30 mouse cellular contexts compared by ENCODE assay signal in genomic region chr4:119626081-119626645, GRCm38 (mm10). TPM values are rescaled to one million over a fixed set of nuclear protein-coding genes. Genes with fewer than 3 reads are reported as not detected.
DNase-seq lines count a peak whose midpoint lies in the region; ATAC-seq and TF ChIP-seq lines count a peak whose summit lies in the region.
"Had no signal": no experiment of that assay in that cellular context is flagged by ENCODE, and none has a peak within 500 bp of the region (broad histone marks: within the 10 kb centered on the region; RNA-seq: fewer than 3 reads in every experiment).

No protein-coding gene starts in this region.

- H3K4me1 ChIP-seq in heart, embryonic 12.5 days (replicated peaks): peaks cover 31% of the 10 kb centered on the region
- no peaks in the 10 kb centered on the region for H3K4me1 ChIP-seq in intestine, postnatal 0 days (replicated peaks; ENCODE audit: control insufficient read depth, insufficient read depth, low read length)
- H3K4me1 ChIP-seq: embryonic facial prominence, embryonic 12.5 days had no signal

- no peak for DNase-seq in heart, adult 8-10 months (ENCODE audit: low spot score)
- DNase-seq in layer of hippocampus, adult 2 months (ENCODE audit: low spot score in 2 of 2): no peak
- DNase-seq in layer of hippocampus, adult 9-10 months (ENCODE audit: low spot score): no peak
- DNase-seq in ZHBTc4 (ENCODE audit: low read depth, low spot score): peak; percentile 84
- peak; percentile 36 for DNase-seq in retina, embryonic 14.5 days (ENCODE audit: low spot score)
- DNase-seq: adrenal gland, postnatal 10 days; B cell, adult 2 months; gastrocnemius, postnatal 36 days; kidney, adult 18-20 months; liver; lung, postnatal 4 days; right cerebral cortex, adult 18-20 months; right cerebral cortex, postnatal 4 days; thymus, postnatal 36 days had no signal

- H3K9ac ChIP-seq in heart, embryonic 12.5 days: no peak overlapping the region
- no peak overlapping the region for H3K9ac ChIP-seq in intestine, postnatal 0 days (ENCODE audit: low read depth, low read length)
- H3K9ac ChIP-seq: embryonic facial prominence, embryonic 12.5 days; hindbrain, embryonic 13.5 days; liver, embryonic 15.5 days; neural tube, embryonic 12.5 days had no signal

- H3K36me3 ChIP-seq in heart, embryonic 12.5 days: peaks cover 60% of the 10 kb centered on the region
- peaks cover 30% of the 10 kb centered on the region for H3K36me3 ChIP-seq in intestine, postnatal 0 days (ENCODE audit: control insufficient read depth, insufficient read depth)

- H3K4me3 ChIP-seq in heart, embryonic 12.5 days: no peak overlapping the region
- no peak overlapping the region for H3K4me3 ChIP-seq in layer of hippocampus, adult 2 months
- no peak overlapping the region for H3K4me3 ChIP-seq in intestine, postnatal 0 days (ENCODE audit: low read depth, low read length)
- H3K4me3 ChIP-seq: embryonic facial prominence, embryonic 12.5 days; hindbrain, embryonic 13.5 days; limb, embryonic 10.5 days; liver, embryonic 15.5 days; neural tube, embryonic 12.5 days had no signal

- no peak for TF ChIP-seq CTCF in layer of hippocampus, adult 2 months (conservative IDR thresholded peaks at IDR 0.05)
- TF ChIP-seq CTCF in intestine, postnatal 0 days (IDR thresholded peaks at IDR 0.05; ENCODE audit: low read depth): no peak

- no peak for ATAC-seq in heart, embryonic 12.5 days (ENCODE audit: insufficient number of reproducible peaks, low FRiP score)
- ATAC-seq in intestine, postnatal 0 days: no peak

- no peaks in the 10 kb centered on the region for H3K27me3 ChIP-seq in heart, embryonic 12.5 days (replicated peaks)
- no peaks in the 10 kb centered on the region for H3K27me3 ChIP-seq in intestine, postnatal 0 days (replicated peaks; ENCODE audit: control insufficient read depth, insufficient read depth, low read length)
- H3K27me3 ChIP-seq: CH12.LX; embryonic facial prominence, embryonic 12.5 days; hindbrain, embryonic 13.5 days; liver, embryonic 15.5 days; neural tube, embryonic 12.5 days had no signal

- H3K4me2 ChIP-seq in heart, embryonic 12.5 days: no peak overlapping the region
- H3K4me2 ChIP-seq in intestine, postnatal 0 days (replicated peaks; ENCODE audit: low read depth): no peak overlapping the region
- H3K4me2 ChIP-seq: embryonic facial prominence, embryonic 12.5 days; heart, embryonic 11.5 days; hindbrain, embryonic 13.5 days; liver, embryonic 15.5 days; neural tube, embryonic 12.5 days had no signal

- H3K9me3 ChIP-seq in heart, embryonic 12.5 days (replicated peaks): no peaks in the 10 kb centered on the region
- no peaks in the 10 kb centered on the region for H3K9me3 ChIP-seq in intestine, postnatal 0 days (ENCODE audit: control insufficient read depth)
- H3K9me3 ChIP-seq: embryonic facial prominence, embryonic 12.5 days; G1E; hindbrain, embryonic 13.5 days; limb, embryonic 10.5 days; liver, embryonic 15.5 days; neural tube, embryonic 12.5 days had no signal

- H3K27ac ChIP-seq in heart, embryonic 12.5 days (ENCODE audit: poor library complexity, severe bottlenecking): peak overlapping the region; percentile 26; the same call in 1 of the 2 replicates
- 0 out of 2 replicates have a peak overlapping the region, but pooled peaks have one; percentile 5 for H3K27ac ChIP-seq in layer of hippocampus, adult 2 months
- H3K27ac ChIP-seq in intestine, postnatal 0 days (ENCODE audit: low read depth, low read length): no peak overlapping the region
- H3K27ac ChIP-seq: embryonic facial prominence, embryonic 12.5 days; hindbrain, embryonic 13.5 days; limb, embryonic 10.5 days; liver, embryonic 15.5 days; neural tube, embryonic 12.5 days had no signal

- WGBS in heart, embryonic 12.5 days: 49% methylated on average over 7 of the region's 7 CpGs
- 68% methylated on average over 7 of the region's 7 CpGs for WGBS in intestine, postnatal 0 days

RNA-seq across cellular contexts. Expression of gene Guca2a, which starts 11.3 kb away (rescaled TPM):
- polyA plus RNA-seq in heart, embryonic 12.5 days (2016; fragmentation: Nextera tagmentation; extraction: Ambion mirVana): not detected in 2 replicates
- not detected for total RNA-seq in heart, adult 8-10 months (2022)
- total RNA-seq in layer of hippocampus, adult 2 months (2021): not detected
- 1,981 and 2,155 TPM in 2 replicates for polyA plus RNA-seq in intestine, postnatal 0 days (2015; fragmentation: Nextera tagmentation; extraction: Ambion mirVana)
- total RNA-seq: adrenal gland, postnatal 10 days; CH12.LX; G1E; gastrocnemius, postnatal 36 days; layer of hippocampus, postnatal 14 days; megakaryocyte-erythroid progenitor cell, adult 5-6 weeks had no signal
- polyA plus RNA-seq: cerebellum, adult 2 months; embryonic facial prominence, embryonic 12.5 days; G1E; heart, embryonic 11.5 days; hindbrain, embryonic 13.5 days; limb, embryonic 10.5 days; liver, embryonic 15.5 days; neural tube, embryonic 12.5 days; stomach, embryonic 14.5 days had no signal

RNA-seq across cellular contexts. Expression of gene Guca2b, which starts 32.6 kb away (rescaled TPM):
- not detected in 2 replicates for polyA plus RNA-seq in heart, embryonic 12.5 days (2016; fragmentation: Nextera tagmentation; extraction: Ambion mirVana)
- total RNA-seq in heart, adult 8-10 months (2022): under 1 TPM in 2 of 4 experiments, not detected in 2; 0.49 to 0.75 TPM
- not detected for total RNA-seq in layer of hippocampus, adult 2 months (2021)
- polyA plus RNA-seq in intestine, postnatal 0 days (2015; fragmentation: Nextera tagmentation; extraction: Ambion mirVana): 1,738 and 1,809 TPM in 2 replicates
- total RNA-seq: adrenal gland, postnatal 10 days; gastrocnemius, postnatal 36 days; layer of hippocampus, postnatal 14 days; left cerebral cortex, adult 8-10 months; megakaryocyte-erythroid progenitor cell, adult 5-6 weeks had no signal
- polyA plus RNA-seq: cerebellum, adult 2 months; embryonic facial prominence, embryonic 12.5 days; G1E; heart, embryonic 11.5 days; hindbrain, embryonic 13.5 days; limb, embryonic 10.5 days; lung, embryonic 16.5 days; neural tube, embryonic 12.5 days; stomach, embryonic 14.5 days had no signal

Comparison
In these comparisons a context has a peak if more than half of its experiments do, and no peak if none do; other contexts are left out.
1. DNase-seq: peak in ZHBTc4 (single experiment) and retina, embryonic 14.5 days (single experiment); none in heart, adult 8-10 months (single experiment), layer of hippocampus, adult 2 months (0 of 2) and layer of hippocampus, adult 9-10 months (single experiment).